Mouse (Mus musculus) midbrain, postnatal 0 days (tissue): ENCODE results near the gene Hck. TPM values are rescaled to one million over a fixed set of nuclear protein-coding genes. Genes with fewer than 3 reads are reported as not detected.

Experiments used
- ATAC-seq: fragments of 200-750 bp; cut with Nextera tagmentation; 2 replicates; pipeline ENCODE4 v1.8.0; 2017; ENCODE audit warnings: moderate number of reproducible peaks, mild to moderate bottlenecking, moderate TSS enrichment, moderate library complexity; ENCODE audit not compliant: low FRiP score
- DNase-seq: peaks from one replicate; pipeline ENCODE4 v3.0.0-alpha.2; 2015; ENCODE audit warnings: low spot score
- H3K27ac ChIP-seq: fragments of 300-500 bp; sonication (generic); 2 replicates; pipeline ENCODE4 v1.5.1; 2014; ENCODE audit warnings: low read depth, mild to moderate bottlenecking, low read length, mixed read lengths
- H3K27me3 ChIP-seq: fragments of 300-500 bp; sonication (generic); 2 replicates; pipeline ENCODE4 v1.6.1; 2014; ENCODE audit warnings: low read length, control low read depth, mixed read lengths; ENCODE audit not compliant: insufficient read depth
- H3K36me3 ChIP-seq: fragments of 300-500 bp; sonication (generic); 2 replicates; pipeline ENCODE4 v1.6.1; 2014; ENCODE audit warnings: low read length, control low read depth, mixed read lengths; ENCODE audit not compliant: insufficient read depth
- H3K4me1 ChIP-seq: fragments of 300-500 bp; sonication (generic); 2 replicates; pipeline ENCODE4 v1.6.1; 2014; ENCODE audit warnings: mild to moderate bottlenecking, control low read depth, antibody characterized with exemption, low read length, mixed read lengths; ENCODE audit not compliant: insufficient read depth
- H3K4me2 ChIP-seq: fragments of 300-500 bp; sonication (generic); 2 replicates; pipeline ENCODE4 v1.6.1; 2014; ENCODE audit warnings: low read depth, mild to moderate bottlenecking, low read length, mixed read lengths; ENCODE audit not compliant: poor library complexity, severe bottlenecking
- H3K4me3 ChIP-seq: fragments of 300-500 bp; sonication (generic); 2 replicates; pipeline ENCODE4 v1.5.1; 2014; ENCODE audit warnings: low read depth, mild to moderate bottlenecking, low read length, moderate library complexity
- H3K9ac ChIP-seq: fragments of 300-500 bp; sonication (generic); replicated peaks from 2 replicates; pipeline ENCODE4 v1.6.1; 2014; ENCODE audit warnings: mild to moderate bottlenecking, low read length, moderate library complexity, mixed read lengths; ENCODE audit not compliant: poor library complexity, severe bottlenecking
- H3K9me3 ChIP-seq: fragments of 300-500 bp; sonication (generic); 2 replicates; pipeline ENCODE4 v1.6.1; 2016; ENCODE audit warnings: low read length, control low read depth
- CTCF ChIP-seq: IDR thresholded peaks from 2 replicates; pipeline ENCODE4 v1.5.1; 2016; ENCODE audit warnings: antibody characterized with exemption, mild to moderate bottlenecking
- WGBS: fragments of 180-500 bp; shearing (Covaris S2); extraction: QIAGEN DNeasy Blood & Tissue Kit; methylation state at CpG from one replicate; pipeline ENCODE4 v1.1.7; 2014; 5-methylcytosine and 5-hydroxymethylcytosine counted together
- polyA plus RNA-seq: library from polyadenylated mRNA; unstranded; fragments of >200 nt; fragmentation: Nextera tagmentation; extraction: Ambion mirVana; gene quantifications from 2 replicates; pipeline ENCODE4 v1.2.1, GENCODE M21; 2015
- total RNA-seq: library from RNA; depleted of rRNA; stranded (reverse); fragments of >200 nt; gene quantifications from 2 replicates; pipeline ENCODE4 v1.2.3, GENCODE M21; 2014; rRNA removed

The Hck gene
- total and polyA plus RNA-seq, 2 experiments from 2014 or later = 8.7 to 11.7 TPM

- Histone ChIP-seq H3K27me3 (no peaks in the 10 kb centered on the region), H3K4me3 (no peak overlapping the region), H3K36me3 (peaks cover 87% of the 10 kb centered on the region), H3K9me3 (no peaks in the 10 kb centered on the region), H3K4me2 (no peak overlapping the region), H3K4me1 (no peaks in the 10 kb centered on the region), H3K27ac (no peak overlapping the region), H3K9ac (no peak overlapping the region)
- no peak for TF ChIP-seq CTCF
- 90% methylated on average over 2 of the region's 2 CpGs for WGBS
- DNase-seq = no peak
- no peak for ATAC-seq
Observed at GRCm38 (mm10) chr2:153187848-153188247, 79.6 kb downstream of the Hck start.

- H3K9ac ChIP-seq = no peak overlapping the region
- H3K36me3 ChIP-seq = peaks cover 81% of the 10 kb centered on the region
- H3K27me3 ChIP-seq = no peaks in the 10 kb centered on the region
- no peaks in the 10 kb centered on the region for H3K9me3 ChIP-seq
- no peaks in the 10 kb centered on the region for H3K4me1 ChIP-seq
- H3K4me2 ChIP-seq = no peak overlapping the region
- no peak overlapping the region for H3K27ac ChIP-seq
- DNase-seq (no peak), ATAC-seq (no peak)
- 76% methylated on average over 2 of the region's 2 CpGs for WGBS
- H3K4me3 ChIP-seq = no peak overlapping the region
- no peak for TF ChIP-seq CTCF
Observed at GRCm38 (mm10) chr2:153191242-153191641, 83.0 kb downstream of the Hck start.

- Histone ChIP-seq H3K9ac (no peak overlapping the region), H3K9me3 (no peaks in the 10 kb centered on the region), H3K4me3 (no peak overlapping the region), H3K4me1 (no peaks in the 10 kb centered on the region), H3K27me3 (no peaks in the 10 kb centered on the region), H3K27ac (no peak overlapping the region), H3K4me2 (no peak overlapping the region), H3K36me3 (peaks cover 68% of the 10 kb centered on the region)
- no peak for DNase-seq
- no peak for TF ChIP-seq CTCF
- no peak for ATAC-seq
- 98% methylated on average over 3 of the region's 3 CpGs for WGBS
Observed at GRCm38 (mm10) chr2:153194255-153194654, 86.0 kb downstream of the Hck start.

- no peak overlapping the region for H3K9ac ChIP-seq
- 84% methylated on average over 5 of the region's 5 CpGs for WGBS
- ATAC-seq (no peak), DNase-seq (no peak)
- H3K4me1 ChIP-seq = no peaks in the 10 kb centered on the region
- H3K4me3 ChIP-seq = no peak overlapping the region
- H3K27ac ChIP-seq = no peak overlapping the region
- no peak overlapping the region for H3K4me2 ChIP-seq
- TF ChIP-seq CTCF = no peak
- H3K27me3 ChIP-seq = no peaks in the 10 kb centered on the region
- H3K9me3 ChIP-seq = no peaks in the 10 kb centered on the region
- peaks cover 47% of the 10 kb centered on the region for H3K36me3 ChIP-seq
Observed at GRCm38 (mm10) chr2:153198485-153198884, 90.2 kb downstream of the Hck start.

- H3K36me3 ChIP-seq = peaks cover 51% of the 10 kb centered on the region
- ATAC-seq (no peak), DNase-seq (no peak)
- H3K4me3 ChIP-seq = no peak overlapping the region
- H3K9ac ChIP-seq = no peak overlapping the region
- H3K27ac ChIP-seq = no peak overlapping the region
- no peaks in the 10 kb centered on the region for H3K4me1 ChIP-seq
- no peak overlapping the region for H3K4me2 ChIP-seq
- no peaks in the 10 kb centered on the region for H3K27me3 ChIP-seq
- WGBS = 99% methylated on average over 2 of the region's 2 CpGs
- no peaks in the 10 kb centered on the region for H3K9me3 ChIP-seq
- TF ChIP-seq CTCF = no peak
Observed at GRCm38 (mm10) chr2:153199114-153199513, 90.8 kb downstream of the Hck start.

Other genes starting within 250 kb of the Hck start
- gene Mylk2, start 197.1 kb upstream of the Hck start, total RNA-seq = 0.16 TPM in 1 of 2 replicates, not detected in the other
- 0.05 TPM in 1 of 2 replicates, not detected in the other for gene Mylk2, start 197.1 kb upstream of the Hck start, polyA plus RNA-seq
- gene Foxs1, start 175.3 kb upstream of the Hck start, total RNA-seq = 4.0 and 6.8 TPM in 2 replicates
- 2.4 and 3.3 TPM in 2 replicates for gene Foxs1, start 175.3 kb upstream of the Hck start, polyA plus RNA-seq
- gene Dusp15, start 156.8 kb upstream of the Hck start, total RNA-seq = 44.9 and 47.1 TPM in 2 replicates
- 24.6 and 25.2 TPM in 2 replicates for gene Dusp15, start 156.8 kb upstream of the Hck start, polyA plus RNA-seq
- 4.9 and 7.8 TPM in 2 replicates for gene Ttll9, start 146.0 kb upstream of the Hck start, total RNA-seq
- 7.6 and 7.9 TPM in 2 replicates for gene Ttll9, start 146.0 kb upstream of the Hck start, polyA plus RNA-seq
- gene Pdrg1, start 93.0 kb upstream of the Hck start, total RNA-seq = 54.5 and 60.7 TPM in 2 replicates
- gene Pdrg1, start 93.0 kb upstream of the Hck start, polyA plus RNA-seq = 240 and 249 TPM in 2 replicates
- gene Xkr7, start 76.6 kb upstream of the Hck start, total RNA-seq = 34.0 and 35.5 TPM in 2 replicates
- gene Xkr7, start 76.6 kb upstream of the Hck start, polyA plus RNA-seq = 1.1 and 1.4 TPM in 2 replicates
- 4.5 and 7.0 TPM in 2 replicates for gene Ccm2l, start 42.5 kb upstream of the Hck start, total RNA-seq
- 1.1 and 1.3 TPM in 2 replicates for gene Ccm2l, start 42.5 kb upstream of the Hck start, polyA plus RNA-seq
- 61.9 and 64.5 TPM in 2 replicates for gene Tm9sf4, start 52.8 kb downstream of the Hck start, total RNA-seq
- 72.2 and 84.2 TPM in 2 replicates for gene Tm9sf4, start 52.8 kb downstream of the Hck start, polyA plus RNA-seq
- gene Tspyl3, start 117.0 kb downstream of the Hck start, total RNA-seq = 30.1 and 38.8 TPM in 2 replicates
- 54.7 and 59.4 TPM in 2 replicates for gene Tspyl3, start 117.0 kb downstream of the Hck start, polyA plus RNA-seq
- 6.5 and 7.0 TPM in 2 replicates for gene Plagl2, start 133.0 kb downstream of the Hck start, total RNA-seq
- 2.5 and 2.9 TPM in 2 replicates for gene Plagl2, start 133.0 kb downstream of the Hck start, polyA plus RNA-seq
- 18.8 and 24.2 TPM in 2 replicates for gene Pofut1, start 133.1 kb downstream of the Hck start, total RNA-seq
- gene Pofut1, start 133.1 kb downstream of the Hck start, polyA plus RNA-seq = 3.2 and 4.6 TPM in 2 replicates
- 49.5 and 57.3 TPM in 2 replicates for gene Kif3b, start 182.9 kb downstream of the Hck start, total RNA-seq
- 19.9 and 20.6 TPM in 2 replicates for gene Kif3b, start 182.9 kb downstream of the Hck start, polyA plus RNA-seq
- 29.0 and 32.9 TPM in 2 replicates for gene Asxl1, start 237.4 kb downstream of the Hck start, total RNA-seq
- gene Asxl1, start 237.4 kb downstream of the Hck start, polyA plus RNA-seq = 10.7 and 13.4 TPM in 2 replicates